Mouse (Mus musculus) layer of hippocampus, adult 11-12 months (tissue): ENCODE data around the gene Ipo9.

Experiments used
- DNase-seq: peaks from one replicate; pipeline ENCODE4 v3.0.0; 2022; ENCODE audit warnings: low spot score

Ipo9 gene

GRCm38 (mm10) chr1:135429901-135430668 lies at the start of gene Ipo9:
TSS of gene Ipo9 (minus strand) at chr1:135430499.
- peak; percentile 93 for DNase-seq

DNA sequence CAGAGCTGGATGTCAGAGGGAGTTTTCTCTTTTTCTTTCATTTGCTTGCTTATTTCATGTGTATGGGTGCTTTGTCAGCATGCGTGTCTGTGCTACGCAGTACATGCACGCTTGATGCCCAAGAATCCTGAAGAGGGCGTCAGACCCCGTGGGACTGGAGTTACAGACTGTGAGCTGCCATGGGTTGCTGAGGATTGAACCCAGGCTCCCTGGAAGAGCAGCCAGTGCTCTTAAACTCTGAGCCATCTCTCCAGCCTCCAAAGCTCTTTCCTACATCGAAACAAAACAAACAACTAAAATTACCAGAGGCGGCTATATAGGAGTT lies 45.2 kb upstream of the Ipo9 start:
- no peak for DNase-seq

- DNase-seq: no peak
Measured at GRCm38 (mm10) chr1:135474861-135475570, 44.7 kb upstream of the Ipo9 start.

- no peak for DNase-seq
Measured at GRCm38 (mm10) chr1:135472536-135472935, 42.2 kb upstream of the Ipo9 start.

GRCm38 (mm10) chr1:135471742-135472141 lies 41.4 kb upstream of the Ipo9 start:
- no peak for DNase-seq

DNA sequence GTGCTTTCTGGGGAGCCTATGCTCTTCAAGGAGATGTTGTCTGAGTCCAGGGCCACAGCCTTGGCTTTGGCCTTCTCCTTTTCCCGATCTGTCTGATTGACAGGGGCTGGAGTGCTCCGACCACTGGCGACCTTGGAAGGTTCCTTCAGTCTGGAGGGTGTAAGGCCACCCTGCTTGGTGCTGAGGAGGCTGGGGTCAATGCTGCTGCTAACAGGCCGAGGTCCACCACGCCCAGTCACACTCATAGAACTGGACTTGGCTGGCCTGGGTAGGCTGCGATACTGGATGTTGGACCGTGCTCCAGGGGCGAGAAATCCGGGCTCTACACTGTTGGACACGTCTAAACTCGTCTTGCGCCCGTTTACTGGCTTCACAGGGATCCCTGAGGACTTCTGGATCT lies 40.2 kb upstream of the Ipo9 start:
- no peak for DNase-seq

DNA sequence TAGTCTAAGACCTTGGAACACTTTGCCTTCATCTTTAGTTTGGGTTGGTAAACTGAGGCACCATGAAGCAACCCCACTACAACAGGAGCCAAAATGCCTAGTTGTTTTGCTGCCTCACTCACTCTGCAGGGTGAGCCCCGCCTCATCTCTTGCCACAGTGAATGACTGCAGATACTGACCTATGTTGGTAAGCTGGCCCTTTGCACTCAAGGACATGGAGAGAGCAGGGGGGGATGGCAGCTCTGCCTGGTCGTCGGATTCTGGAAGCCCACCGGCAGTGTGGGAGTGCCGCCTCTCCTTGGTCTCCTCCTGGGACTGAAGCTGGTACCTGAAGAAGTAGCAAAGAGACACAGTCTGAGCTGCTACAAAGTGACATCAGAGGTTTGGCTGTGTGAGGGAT lies 37.2 kb upstream of the Ipo9 start:
- no peak for DNase-seq

DNA sequence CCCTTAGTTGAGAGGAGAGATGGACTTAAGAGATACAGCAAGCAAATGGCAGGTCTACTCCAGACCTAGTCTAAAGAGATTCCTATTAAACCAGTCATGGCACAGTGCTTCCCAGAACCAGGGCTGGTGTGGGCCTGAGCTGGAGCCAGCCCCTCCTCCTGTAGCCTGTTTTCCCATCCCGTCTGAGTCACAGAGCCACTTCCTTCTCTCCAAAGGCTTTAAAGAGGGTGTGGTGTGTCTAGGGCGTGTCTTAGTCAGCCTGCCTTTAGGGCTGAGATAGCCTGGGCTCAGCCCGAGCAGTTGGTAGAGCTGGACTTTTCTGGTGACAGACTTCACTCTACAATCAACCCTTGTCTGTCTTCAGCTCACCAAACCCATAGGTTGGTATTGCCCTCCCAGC lies 36.6 kb upstream of the Ipo9 start:
- no peak for DNase-seq

DNA sequence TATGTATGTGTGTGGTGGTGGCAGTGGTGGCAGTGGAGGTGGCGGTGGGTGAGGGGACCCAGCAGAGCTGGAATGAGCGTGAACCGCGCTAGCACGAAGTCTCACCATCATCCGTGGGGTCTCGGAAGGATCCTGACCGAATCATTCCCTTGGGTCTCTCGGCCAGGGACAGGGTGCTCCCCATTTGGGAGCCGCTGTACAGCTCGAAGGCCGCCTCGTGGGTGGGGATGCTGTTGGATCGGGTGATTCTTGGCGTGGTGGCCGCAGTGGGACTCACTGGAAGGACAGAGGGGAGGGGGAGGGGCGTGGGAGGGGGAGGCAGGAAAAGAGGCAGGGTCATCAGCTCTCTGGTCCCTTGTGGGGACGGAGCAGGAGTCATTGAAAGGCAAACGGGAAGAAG lies 35.4 kb upstream of the Ipo9 start:
- no peak for DNase-seq

DNA sequence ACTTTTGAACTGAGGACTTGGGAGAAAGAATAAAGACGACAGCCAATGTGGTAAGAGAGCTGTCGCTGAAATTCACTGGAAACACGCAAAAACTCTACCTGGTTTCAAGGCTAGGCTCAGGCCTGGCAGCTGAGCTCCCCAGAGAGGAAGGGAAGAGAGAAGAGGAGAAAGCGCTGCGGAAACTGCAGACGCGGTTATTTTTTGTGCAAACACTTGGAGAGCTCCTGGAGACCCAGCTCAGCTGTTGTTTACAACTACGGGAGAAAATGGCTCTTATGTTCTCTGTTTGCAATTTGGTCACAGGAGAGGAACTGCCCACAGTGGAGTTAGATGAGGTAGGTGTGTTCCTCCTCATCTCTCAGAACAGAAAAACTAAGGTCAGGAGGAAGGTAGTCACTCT lies 32.4 kb upstream of the Ipo9 start:
- no peak for DNase-seq

DNA sequence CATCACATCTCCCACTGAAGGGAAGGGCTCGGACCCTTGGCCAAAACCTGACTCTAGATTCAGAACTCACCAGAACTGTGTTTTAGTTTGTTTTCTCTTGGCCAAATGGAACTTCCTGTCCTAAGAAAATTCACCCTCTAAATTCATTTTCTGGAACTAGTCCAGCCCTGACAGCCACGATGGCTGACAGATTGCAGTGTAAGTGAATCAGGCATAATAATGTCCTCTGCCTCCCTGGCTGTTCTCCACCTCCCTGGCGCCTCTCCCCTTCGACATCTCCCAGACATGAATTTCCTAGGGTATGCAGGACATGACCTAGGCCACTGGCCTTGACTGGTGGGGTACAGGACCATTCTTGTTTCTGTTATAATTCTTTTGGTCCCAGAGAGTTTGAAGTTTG lies 32.0 kb upstream of the Ipo9 start:
- no peak for DNase-seq

DNA sequence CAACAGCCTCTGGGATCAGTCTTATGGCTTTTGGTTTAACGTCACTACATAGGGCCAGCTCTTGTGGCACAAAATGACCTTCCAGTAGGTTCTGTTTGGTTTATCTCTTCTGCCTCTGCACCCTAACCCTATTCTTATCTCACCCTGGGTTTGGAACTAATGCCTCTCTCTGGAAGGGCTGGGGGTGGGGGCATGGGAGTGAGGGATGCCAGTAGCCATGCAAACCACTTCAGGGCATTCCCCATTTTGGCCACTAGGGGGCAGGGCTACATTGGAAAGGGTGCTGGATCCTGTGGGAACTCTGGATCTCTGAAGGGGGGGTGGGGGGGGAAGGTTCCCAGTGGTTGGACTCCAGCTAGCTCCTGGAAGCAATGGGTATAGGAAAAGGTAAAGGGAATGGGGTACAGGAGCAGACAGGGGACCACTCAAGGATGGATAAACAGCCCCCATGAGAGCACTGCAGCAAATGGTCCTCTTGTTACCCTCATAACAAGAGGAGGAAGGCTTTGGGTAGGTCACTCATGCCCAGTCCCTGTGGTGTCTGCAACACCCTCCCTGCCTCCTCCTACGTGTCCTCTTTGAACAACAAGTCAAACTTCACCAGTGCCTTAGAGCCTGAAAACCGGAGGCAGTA lies 30.9 kb upstream of the Ipo9 start:
- peak; percentile 74 for DNase-seq

DNA sequence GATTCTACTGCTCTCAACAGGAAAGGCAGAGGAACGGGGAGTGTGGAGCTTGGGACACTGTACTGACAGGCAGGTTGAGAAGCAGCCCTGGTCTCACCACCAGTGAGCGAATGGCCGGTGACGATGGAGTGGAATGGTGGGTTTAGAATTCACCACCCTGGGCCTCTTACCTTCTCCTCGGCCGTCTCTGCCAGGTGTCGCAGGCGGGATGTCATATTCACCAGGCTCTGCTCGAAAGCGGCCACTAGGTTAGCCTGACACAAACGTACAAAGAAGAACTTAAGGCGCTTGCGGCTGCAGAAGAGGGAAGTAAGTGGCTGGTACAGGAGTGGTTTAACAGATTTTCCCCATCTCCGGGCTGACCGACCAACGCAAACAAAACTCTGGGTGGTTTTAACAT lies 30.2 kb upstream of the Ipo9 start:
- no peak for DNase-seq

GRCm38 (mm10) chr1:135457860-135458259 lies 27.6 kb upstream of the Ipo9 start:
- DNase-seq: no peak

DNA sequence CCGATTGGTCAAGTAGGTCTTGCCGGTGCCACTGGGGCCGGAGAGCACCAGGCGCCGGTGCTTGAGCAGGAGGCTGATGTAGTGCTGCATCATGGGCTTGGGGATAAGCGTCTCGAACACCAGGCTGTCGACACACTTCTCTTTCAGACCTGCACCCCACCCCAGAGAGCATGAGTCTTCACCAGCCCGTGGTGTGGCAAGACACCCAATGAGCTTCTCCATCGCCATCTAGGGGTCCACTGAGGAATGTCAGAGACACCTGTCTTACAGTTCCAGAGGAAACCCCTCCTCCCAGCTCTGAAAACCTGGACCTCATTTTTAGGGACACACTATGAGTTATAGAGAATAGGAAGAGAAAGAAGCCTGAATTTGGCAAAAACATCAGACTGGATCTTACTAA lies 22.0 kb upstream of the Ipo9 start:
- no peak for DNase-seq

DNA sequence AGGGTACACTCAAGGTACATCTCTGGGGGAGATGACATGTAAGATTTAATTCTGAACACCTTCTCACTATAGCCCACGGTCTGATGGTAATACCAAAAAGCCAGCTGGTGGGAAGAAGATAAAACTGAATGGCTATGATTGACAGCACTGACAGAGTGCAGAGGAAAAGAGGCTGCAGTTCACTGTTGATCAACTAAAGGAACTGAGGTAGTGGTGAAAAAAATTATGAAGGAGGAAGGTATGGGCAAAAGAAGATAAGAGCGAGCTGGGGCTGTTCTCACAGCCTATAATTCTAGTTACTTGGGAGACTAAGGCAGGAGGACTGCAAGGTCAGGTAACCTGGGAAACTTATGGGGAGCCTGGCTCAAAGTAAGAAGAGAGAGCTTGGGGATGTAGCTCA lies 21.1 kb upstream of the Ipo9 start:
- DNase-seq: no peak

- no peak for DNase-seq
Measured at GRCm38 (mm10) chr1:135449876-135450275, 19.6 kb upstream of the Ipo9 start.

DNA sequence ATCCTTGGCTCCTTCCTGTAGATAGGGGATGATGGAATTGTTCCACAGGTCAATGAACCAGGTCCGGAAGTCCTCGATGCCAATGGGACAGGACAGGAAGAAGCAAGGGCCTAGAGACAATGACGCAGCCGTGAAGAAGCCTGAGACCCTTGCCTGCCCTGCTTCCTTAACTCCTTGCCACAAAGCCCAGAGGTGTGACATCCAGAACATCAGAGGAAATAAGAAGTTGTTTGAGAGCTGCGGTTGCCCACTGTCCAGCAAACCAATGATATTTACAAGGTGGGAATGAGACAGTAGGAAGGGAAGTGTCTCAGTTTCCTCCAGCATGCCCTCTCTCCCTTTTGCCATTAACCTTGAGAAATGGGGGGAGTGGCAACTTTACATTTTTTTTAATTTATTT lies 18.6 kb upstream of the Ipo9 start:
- DNase-seq: no peak

DNA sequence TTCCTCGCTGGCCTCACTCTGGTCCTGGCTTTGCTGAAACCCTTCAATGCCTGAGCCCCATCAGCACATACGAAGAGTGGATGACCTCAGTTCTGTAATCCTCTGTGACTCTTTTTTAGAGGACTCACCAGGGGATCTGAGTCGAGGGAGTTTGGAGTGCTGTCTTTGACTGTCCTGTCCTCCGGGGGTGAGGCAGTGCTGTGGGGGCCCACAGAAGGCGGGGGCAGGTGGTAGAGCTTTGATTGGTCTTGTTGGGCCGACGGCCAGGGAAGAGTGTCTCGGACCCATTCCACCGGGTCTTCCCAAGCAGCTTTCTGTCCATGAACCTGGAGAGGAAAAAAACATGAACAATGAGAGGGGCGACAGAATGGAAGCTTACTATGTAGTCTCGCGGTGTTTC lies 13.2 kb upstream of the Ipo9 start:
- DNase-seq: no peak

DNA sequence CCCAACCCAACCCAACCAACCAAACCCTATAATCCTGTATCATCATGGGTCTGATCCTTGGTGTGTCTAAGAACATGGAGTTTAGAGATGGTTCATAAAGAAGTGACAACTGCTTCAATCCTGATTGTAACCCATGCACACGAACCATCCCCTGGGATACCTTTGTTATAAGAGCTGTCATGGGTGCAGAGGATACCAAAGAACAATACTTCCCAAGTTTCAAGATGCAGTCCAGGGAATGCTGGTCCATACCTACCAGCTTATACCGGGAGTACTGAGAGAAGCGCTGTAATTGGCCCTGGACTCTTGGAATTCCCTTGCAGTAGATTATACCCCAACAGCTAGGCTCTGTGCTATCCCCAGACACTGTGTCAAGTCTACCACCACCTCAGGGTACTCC lies 11.6 kb upstream of the Ipo9 start:
- no peak for DNase-seq

DNA sequence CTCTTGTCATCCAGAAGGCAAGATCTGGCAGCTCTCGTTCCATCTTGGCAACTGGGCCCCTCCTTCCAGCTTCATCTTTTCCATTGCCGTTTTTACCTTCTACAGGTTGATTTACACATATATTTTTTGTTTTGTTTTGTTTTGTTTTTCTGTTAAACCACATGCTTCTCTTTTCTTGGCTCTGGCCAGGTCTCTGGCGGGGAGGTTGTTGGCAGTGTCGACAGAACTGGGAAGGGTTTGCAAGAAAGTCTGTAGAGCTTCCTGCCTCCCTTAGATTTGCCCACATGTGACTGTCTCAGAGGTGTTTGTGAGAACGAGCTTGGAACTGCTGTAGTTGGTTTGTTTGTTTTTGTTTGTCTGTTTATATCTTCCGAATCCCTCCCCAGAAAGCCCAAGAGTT lies 10.7 kb upstream of the Ipo9 start:
- DNase-seq: no peak

DNA sequence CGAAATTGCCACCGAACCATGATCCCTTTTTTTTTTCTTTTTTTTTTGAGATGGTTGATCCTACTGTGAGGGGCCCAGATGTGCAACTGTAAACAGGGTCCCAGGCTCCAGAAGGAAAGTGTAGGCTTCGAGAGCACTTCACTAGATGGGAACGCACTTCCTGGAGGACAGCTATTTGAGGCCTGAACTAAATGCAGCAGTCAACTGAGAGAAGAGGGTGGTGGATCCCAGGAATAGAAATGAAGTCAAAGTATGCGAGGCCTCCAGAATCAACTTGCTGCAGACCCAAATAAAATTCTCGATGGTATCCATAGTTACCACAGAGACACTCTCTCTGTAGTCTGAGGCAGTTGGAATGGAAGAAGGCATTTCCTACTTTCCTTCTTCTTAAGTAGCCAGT lies 8.5 kb upstream of the Ipo9 start:
- no peak for DNase-seq

DNA sequence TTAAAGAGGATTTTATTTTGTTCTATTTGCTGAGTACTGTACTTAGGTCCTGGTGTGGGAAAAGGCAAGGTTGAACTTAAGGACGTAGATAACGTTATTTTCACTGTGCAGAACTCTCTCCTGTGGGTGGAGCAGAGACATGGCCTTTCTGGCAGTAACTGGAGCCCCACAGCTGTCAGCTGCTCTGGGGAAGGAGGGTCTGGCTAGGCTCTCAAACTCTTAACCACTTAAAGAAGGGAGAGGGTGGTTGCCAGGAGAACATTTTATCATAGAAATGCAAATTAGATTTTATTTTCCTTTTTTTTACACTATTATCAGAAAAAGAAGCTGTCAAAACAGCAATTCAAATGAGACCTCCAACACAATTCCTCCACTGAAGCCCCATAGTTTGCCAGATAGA lies 5.5 kb upstream of the Ipo9 start:
- DNase-seq: no peak

DNA sequence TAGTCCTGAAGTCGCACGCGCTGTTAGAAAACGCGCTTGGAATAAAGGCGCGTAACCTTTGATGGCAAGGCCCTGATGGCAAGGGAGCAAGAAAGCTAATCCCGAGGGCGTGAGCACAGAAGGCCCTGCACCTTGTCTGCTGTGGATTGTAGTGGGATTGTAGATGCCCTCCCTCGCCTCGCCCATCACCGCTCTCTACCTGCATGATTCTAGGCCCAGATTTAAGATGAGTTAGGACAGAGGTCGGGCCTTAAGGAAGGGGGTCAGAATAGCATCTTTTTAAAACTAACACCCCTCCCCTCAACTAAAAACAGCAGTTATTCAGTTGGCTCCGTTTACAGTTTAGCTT lies 344 bp upstream of the Ipo9 start:
- DNase-seq: no peak
